ENCODE assay signal across 26 mouse cellular contexts in the genomic region with DNA sequence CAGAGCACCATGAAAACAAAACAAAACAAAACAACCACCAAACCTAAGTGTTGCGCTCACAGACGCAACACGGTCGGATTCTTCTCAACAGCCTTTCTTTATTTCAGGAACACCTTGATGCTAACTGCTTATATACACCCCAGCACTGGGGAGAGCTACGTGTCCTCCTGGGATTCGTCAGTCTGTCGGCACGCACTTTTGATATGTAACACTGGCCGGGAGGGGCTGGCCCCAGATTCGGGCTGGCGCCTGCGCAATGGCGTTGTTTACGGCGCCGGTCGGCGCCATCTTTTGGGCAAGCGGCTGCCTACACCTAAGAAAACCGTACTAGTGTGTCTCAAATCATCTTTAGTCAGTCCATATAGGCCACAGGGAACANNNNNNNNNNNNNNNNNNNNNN. TPM values are rescaled to one million over a fixed set of nuclear protein-coding genes. Genes with fewer than 3 reads are reported as not detected.
"Had no signal": no experiment of that assay in that cellular context is flagged by ENCODE, and none has a peak within 500 bp of the region (broad histone marks: within the 10 kb centered on the region; RNA-seq: fewer than 3 reads in every experiment).

No protein-coding gene starts in this region.

- H3K36me3 ChIP-seq: heart, embryonic 13.5 days; heart, embryonic 15.5 days; hindbrain, embryonic 10.5 days; hindbrain, embryonic 12.5 days; intestine, embryonic 15.5 days; limb, embryonic 10.5 days; limb, embryonic 12.5 days; liver, embryonic 13.5 days; liver, embryonic 15.5 days had no signal

- H3K27ac ChIP-seq: gastrocnemius, adult 2 months; heart, adult 2 months; heart, embryonic 13.5 days; heart, embryonic 15.5 days; hindbrain, embryonic 10.5 days; hindbrain, embryonic 12.5 days; hindbrain, embryonic 14.5 days; intestine, embryonic 15.5 days; layer of hippocampus, adult 2 months; left cerebral cortex, adult 2 months; limb, embryonic 10.5 days; limb, embryonic 12.5 days; liver, embryonic 13.5 days; liver, embryonic 15.5 days had no signal

- H3K4me2 ChIP-seq: heart, embryonic 11.5 days; heart, embryonic 13.5 days; heart, embryonic 15.5 days; hindbrain, embryonic 12.5 days; hindbrain, embryonic 14.5 days; intestine, embryonic 15.5 days; limb, embryonic 12.5 days; liver, embryonic 11.5 days; liver, embryonic 13.5 days; liver, embryonic 15.5 days had no signal

- H3K9ac ChIP-seq: heart, embryonic 13.5 days; heart, embryonic 15.5 days; hindbrain, embryonic 12.5 days; hindbrain, embryonic 14.5 days; intestine, embryonic 15.5 days; limb, embryonic 12.5 days; liver, embryonic 13.5 days; liver, embryonic 15.5 days had no signal

- H3K4me3 ChIP-seq: gastrocnemius, adult 2 months; heart, adult 2 months; heart, embryonic 13.5 days; heart, embryonic 15.5 days; hindbrain, embryonic 10.5 days; hindbrain, embryonic 12.5 days; intestine, embryonic 15.5 days; layer of hippocampus, adult 2 months; left cerebral cortex, adult 2 months; limb, embryonic 10.5 days; limb, embryonic 12.5 days; liver, embryonic 13.5 days; liver, embryonic 15.5 days had no signal

- H3K27me3 ChIP-seq: heart, embryonic 15.5 days; hindbrain, embryonic 12.5 days; intestine, embryonic 15.5 days; liver, embryonic 13.5 days; liver, embryonic 15.5 days had no signal

- DNase-seq: gastrocnemius, adult 2 months; gastrocnemius, postnatal 10 days; gastrocnemius, postnatal 25 days; liver had no signal

- H3K9me3 ChIP-seq: heart, embryonic 13.5 days; heart, embryonic 15.5 days; hindbrain, embryonic 10.5 days; hindbrain, embryonic 12.5 days; intestine, embryonic 15.5 days; limb, embryonic 10.5 days; limb, embryonic 12.5 days; liver, embryonic 13.5 days; liver, embryonic 15.5 days had no signal

- ATAC-seq: inflammation-experienced regulatory T-cells, adult 6 months had no signal

- H3K4me1 ChIP-seq: heart, embryonic 13.5 days; heart, embryonic 15.5 days; hindbrain, embryonic 10.5 days; hindbrain, embryonic 12.5 days; intestine, embryonic 15.5 days; limb, embryonic 10.5 days; limb, embryonic 12.5 days; liver, embryonic 13.5 days; liver, embryonic 15.5 days had no signal

RNA-seq across cellular contexts. Expression of gene 9830107B12Rik, which starts 25.6 kb away (rescaled TPM):
- polyA plus RNA-seq: heart, embryonic 11.5 days; heart, embryonic 13.5 days; heart, embryonic 15.5 days; hindbrain, embryonic 10.5 days; hindbrain, embryonic 14.5 days; hindbrain, embryonic 16.5 days; inflammation-experienced regulatory T-cells, adult 6 months; intestine, postnatal 0 days; kidney, embryonic 14.5 days; kidney, embryonic 16.5 days; limb, embryonic 10.5 days; limb, embryonic 12.5 days; limb, embryonic 14.5 days had no signal

RNA-seq across cellular contexts. Expression of gene 1700067P10Rik, which starts 31.3 kb away (rescaled TPM):
- polyA plus RNA-seq: heart, adult 2 months; heart, embryonic 11.5 days; heart, embryonic 13.5 days; heart, embryonic 15.5 days; heart, postnatal 0 days; hindbrain, embryonic 14.5 days; inflammation-experienced regulatory T-cells, adult 6 months; intestine, embryonic 15.5 days; intestine, postnatal 0 days; kidney, embryonic 14.5 days; kidney, embryonic 16.5 days; limb, embryonic 10.5 days; limb, embryonic 12.5 days; liver, embryonic 11.5 days; liver, embryonic 13.5 days; liver, embryonic 15.5 days had no signal

RNA-seq across cellular contexts. Expression of gene A530064D06Rik, which starts 46.6 kb away (rescaled TPM):
- polyA plus RNA-seq: heart, embryonic 11.5 days; heart, embryonic 15.5 days; hindbrain, embryonic 10.5 days; hindbrain, embryonic 12.5 days; hindbrain, embryonic 14.5 days; hindbrain, embryonic 16.5 days; intestine, postnatal 0 days; kidney, embryonic 14.5 days; limb, embryonic 10.5 days; limb, embryonic 12.5 days; liver, embryonic 11.5 days had no signal
